Mouse (Mus musculus): ENCODE measurements around the gene Rph3al. TPM values are rescaled to one million over a fixed set of nuclear protein-coding genes. Genes with fewer than 3 reads are reported as not detected.

Rph3al gene
- polyA plus RNA-seq, 1 experiment, result 5.7 TPM

DNA sequence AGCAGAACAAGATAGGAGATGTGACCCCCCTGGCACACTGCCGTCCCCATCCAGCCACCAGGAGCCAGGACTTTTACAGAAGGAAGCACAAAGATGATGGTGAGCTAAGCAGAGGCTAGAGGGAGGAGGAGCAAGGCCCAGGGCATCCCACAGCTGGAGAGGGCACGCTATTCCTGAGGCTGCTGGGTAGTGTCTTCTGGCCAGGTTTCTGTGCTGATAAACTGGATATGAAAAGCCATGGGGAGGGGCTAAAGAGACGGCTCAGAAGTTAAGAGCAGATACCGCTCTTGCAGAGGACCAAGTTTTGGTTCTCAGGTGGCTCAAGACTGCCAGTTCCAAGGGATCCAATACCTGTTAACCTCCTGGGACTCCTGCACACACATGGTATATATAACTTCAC lies 76.6 kb downstream of the Rph3al start:
- DNase-seq (ENCODE audit: low read depth), result no peak

DNA sequence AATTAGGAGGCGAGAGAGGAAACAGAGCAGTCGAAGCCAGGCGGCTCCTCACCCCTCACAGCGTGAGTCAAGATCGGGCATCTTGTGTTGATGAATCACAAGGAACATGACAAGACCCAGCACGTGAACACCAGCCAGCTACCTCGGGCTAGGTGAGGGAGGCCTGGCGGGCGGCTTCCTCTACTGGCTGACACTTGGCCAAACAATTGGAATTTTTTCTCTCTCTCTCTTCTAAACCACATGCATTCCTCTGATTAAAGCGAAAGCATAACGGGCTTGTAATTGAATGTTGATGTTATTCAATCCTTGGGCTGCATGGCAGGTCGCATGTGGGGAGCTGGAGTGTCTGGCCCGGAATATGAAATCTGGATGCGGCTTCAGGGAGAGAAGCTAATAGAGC lies 77.0 kb downstream of the Rph3al start:
- no peak for DNase-seq (ENCODE audit: low read depth)

DNA sequence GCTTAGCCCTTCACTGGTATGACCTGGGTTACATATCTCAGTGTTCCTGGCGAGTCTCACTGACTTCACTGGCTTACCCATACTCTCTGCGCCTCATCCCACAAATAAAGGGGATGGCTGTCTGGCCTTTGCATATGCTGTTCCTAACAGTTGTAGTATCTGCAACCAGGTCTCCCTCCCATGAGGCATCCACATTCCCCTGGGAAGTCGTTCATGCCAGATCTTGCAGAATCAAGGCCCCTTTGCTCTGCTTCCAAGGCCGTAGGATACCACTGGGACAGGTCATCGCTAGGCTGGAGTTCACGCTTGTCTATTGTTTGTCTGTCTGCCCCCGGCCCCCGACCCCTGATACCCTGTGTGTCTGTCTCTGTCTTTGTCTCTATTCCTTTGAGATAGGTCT lies 78.8 kb downstream of the Rph3al start:
- no peak for DNase-seq (ENCODE audit: low read depth)

DNA sequence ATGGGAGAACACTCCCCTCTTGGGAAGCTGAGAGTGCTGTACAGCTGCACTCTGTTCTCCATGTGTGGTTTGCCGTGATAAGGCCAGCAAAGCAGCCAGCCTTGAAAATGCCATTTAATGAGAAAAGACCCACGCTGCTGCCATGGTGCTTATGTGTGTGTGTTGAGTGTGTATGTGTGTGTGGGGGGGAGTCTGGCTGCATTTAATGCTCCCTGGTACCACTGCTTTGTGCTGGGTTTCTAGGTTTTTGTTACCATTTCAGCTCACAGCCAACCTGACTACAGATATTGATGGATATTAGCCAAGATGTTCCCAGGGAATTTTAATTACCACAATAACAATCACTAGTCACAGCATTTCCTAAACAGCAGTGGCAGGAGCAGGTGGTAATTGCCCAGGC lies 79.3 kb downstream of the Rph3al start:
- DNase-seq (ENCODE audit: low read depth), result no peak

DNA sequence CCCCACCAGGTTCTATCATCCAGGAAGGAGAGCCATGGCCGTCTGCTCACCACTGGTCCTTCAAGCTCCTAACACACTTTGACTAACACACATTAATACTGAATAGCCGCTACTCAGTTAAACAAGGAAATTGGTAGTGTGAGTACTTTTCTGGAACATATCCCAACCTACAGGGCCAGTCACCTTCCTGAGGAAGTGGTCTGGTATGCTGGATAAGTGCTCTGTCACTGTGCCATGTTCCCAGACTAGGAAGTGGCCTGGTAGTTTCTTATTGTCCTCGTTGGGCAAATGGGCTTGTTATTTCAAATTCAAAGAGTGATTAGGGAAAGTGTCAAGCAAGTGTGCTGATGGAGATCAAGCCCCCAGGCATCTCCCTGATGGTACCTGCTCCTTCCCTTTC lies 80.4 kb downstream of the Rph3al start:
- no peak for DNase-seq (ENCODE audit: low read depth)

DNA sequence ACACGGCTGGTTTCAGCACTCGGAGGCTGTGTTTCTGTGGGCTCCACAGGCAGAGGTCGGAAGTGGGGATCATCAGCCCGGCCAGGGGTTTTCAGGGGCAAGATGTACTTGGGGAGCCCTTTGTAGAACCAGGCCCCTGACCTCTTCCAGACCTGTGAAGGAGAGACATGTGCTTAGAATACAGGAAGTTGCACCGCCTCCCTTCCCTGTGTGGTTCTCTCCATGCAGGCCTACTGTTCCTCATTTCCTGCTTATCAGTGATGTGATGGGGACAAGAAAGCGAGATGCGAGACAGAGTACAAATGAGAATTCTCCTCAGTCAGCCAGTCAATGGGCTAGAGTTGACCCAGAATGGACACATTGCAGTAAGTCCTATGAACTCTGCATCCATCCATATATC lies 83.9 kb downstream of the Rph3al start:
- no peak for DNase-seq (ENCODE audit: low read depth)

DNA sequence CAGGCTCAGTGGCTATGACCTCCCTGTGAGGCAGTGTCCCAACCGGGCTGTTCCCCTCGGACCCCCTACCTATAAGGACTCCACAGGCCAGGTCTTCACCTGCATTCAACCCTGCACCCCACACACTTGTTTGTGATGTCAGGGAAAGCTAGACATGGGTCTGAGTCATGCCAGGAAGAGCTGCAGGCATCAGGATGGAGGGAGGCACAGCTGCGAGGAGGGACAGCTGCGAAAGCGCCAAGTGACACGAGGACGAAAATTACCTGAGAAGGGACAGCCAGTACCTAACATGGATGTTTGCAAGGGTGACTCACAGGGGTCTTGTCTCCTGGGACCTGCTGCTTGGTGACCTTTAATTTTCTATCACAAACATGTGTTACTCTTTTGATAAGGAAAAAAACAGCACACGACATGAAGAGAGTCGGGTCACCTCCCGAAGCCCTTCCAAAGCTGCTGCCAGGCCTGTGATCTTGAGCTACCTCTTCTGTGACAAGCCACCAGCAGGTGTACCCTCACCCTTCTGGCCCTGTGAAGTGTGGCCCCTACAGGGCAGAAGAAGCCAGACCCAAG lies 85.1 kb downstream of the Rph3al start:
- no peak for DNase-seq (ENCODE audit: low read depth)

DNA sequence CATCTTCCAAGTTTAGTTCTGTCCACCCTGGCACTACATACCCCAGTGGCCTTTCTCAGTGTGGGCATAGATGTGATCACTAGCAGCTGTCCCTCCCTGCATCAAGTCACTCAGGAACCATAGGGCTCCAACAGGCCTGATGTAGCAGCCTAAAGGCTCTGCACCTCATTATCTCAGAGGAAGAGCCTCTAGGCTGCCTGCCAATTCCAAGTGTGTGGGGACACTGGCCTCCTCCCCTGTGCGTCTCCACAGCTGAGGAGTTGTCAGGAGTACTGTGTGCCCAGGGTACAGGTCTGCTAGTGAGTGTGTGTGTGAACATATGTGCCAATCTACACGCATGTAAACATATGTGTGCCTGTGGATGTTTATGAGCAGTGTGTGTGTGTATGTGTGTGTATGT lies 85.7 kb downstream of the Rph3al start:
- no peak for DNase-seq (ENCODE audit: low read depth)

DNA sequence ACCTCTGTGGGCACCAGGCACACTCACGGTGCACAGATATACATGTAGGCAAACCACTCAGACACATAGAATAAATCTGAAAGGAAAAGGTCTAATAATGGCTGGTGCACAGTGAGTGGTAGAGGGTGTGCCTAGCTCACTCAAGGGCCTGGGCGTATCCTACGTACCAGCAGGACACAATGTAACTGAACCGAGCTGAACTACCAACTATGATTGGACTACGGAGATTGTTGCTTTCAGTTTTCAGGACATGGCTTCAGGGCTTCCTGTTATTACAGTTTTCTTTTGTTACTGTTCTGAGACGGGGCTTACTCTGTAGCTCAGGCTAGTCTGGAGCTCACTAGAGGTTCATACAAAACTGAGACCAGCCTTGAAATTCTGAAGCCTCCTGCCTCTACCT lies 88.7 kb downstream of the Rph3al start:
- DNase-seq (ENCODE audit: low read depth), result no peak

DNA sequence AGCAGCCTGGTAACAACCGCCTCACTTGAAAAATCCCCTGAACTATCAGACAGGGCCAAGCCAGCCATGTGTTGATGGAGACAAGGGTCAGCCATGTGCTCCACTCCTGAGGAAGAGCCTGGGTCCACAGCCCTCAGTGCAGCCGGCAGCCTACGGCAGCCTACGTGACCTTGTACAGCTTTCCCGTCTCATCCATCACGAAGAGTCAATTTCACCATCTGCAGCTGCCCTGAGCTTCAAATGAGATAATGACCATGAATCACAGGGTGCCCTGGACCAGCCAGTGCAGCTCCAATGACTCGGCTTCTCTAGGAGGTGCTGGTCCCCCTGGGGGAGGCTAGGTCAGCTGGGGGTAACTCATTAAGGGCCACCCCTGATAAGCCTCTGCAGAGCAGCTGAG lies 91.6 kb downstream of the Rph3al start:
- no peak for DNase-seq (ENCODE audit: low read depth)

DNA sequence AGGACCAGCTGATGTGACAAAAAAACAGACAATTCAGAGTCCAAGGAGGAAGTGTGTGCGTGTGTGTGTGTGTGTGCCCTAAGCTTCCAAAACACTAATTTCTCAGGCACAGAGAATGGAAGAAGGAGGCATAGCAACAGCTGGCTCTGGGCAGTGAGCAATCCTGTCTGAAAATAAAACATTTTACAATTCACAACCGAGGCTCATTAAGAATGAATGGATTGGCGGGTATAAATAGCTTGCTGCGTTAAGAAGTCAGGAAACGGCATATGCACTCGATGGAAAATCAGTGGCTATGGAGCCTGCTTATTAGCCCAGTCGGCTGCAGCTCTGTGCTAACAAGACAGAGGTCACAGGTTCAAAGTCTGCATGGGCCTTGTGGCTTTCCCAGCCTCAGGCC lies 92.6 kb downstream of the Rph3al start:
- no peak for DNase-seq (ENCODE audit: low read depth)

DNA sequence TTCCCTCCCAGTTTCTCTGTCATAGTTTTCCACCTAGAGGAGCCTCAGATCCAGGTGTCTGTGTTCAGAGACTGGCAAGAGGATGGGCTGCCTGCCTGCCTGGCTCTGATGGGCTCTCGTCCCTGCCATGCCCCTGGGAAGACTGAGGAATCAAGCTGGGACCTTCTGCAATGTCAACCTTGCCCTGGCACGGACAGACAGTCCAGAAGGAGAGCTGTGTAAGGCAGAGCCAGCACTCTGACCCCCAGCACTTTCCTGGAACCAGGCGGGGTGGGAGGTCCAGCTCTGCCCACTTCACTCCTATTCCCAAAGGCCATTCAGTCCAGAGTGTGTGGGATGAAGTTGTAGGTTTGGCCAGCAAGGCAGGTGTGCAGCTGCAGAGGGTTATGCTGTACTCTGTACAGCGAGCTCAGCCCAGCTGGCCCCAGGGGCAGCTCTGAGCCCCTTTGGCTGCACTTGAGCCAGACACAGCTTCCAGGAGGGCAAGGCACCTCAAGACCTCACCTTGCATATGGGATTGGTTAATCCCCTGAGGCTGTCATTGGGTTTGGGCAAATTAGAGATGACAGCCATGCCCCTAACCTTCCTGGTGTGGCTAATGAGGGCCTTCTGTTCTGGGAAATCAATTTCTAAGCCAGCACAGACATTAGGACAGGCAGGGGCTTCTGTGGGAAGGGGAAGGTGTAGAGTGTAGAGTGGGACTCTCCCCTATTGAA lies 95.2 kb downstream of the Rph3al start:
- no peak for DNase-seq (ENCODE audit: low read depth)

DNA sequence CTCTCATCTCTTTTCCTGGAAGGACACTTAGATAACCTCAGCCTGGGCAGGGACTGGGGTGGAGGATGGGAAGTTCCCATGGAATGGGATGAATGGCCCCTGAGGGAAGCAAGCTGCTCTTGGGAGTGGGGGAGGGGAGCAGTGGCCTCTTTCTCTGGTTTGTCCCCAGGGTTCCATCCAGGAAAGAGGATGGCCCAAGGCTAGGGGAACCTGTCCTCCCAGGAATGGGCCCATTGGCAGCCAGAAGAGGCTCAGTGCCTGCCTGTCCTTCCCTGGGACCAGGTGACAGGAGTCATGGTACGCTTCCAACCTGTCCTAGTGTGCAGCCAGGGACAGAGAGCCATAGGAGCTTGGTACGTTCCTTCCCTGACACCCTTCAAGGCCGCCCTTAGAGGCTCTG lies 96.7 kb downstream of the Rph3al start:
- no peak for DNase-seq (ENCODE audit: low read depth)

DNA sequence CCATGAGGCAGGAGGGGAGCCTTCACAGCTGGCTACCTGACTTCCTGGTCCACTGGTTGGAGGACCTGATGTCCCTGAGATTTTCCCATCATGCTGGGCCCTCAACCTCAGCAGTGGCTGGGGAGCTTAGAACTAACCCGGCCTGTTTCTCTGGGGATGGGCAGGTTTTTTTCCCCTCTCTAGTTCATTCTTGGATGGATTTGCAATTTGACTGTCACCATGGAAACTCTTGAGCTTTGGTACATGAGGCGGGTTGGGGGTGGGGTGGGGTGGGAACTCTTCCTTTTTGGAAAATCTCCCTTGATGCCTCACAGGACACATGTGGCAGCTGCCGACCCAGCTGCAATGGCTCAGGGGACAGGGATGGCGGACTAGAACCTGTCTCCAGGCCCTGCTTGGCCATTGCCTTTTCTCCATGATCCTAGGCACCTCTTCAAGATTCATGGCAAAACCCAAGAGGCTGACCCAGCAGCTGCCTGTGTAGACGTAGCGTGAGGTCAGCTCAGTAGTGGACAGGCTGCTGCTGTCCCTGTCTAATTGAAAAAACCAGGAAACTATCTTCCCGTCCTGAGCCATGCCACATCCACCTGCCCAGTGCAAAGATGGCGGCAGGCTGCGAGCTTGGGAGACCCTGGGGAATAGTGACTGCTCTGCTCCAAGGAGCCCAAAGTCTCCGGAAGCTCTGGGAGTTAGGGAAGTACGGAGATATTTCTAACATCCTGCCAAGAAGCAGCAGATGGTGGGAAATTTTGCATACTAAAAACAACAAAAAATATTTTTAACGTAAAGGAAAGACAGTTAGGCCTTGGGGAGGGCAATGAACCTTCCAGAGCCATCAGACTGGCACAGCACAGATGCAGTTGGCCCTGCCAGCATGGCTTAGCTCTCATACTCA lies 98.4 kb downstream of the Rph3al start:
- no peak for DNase-seq (ENCODE audit: low read depth)

DNA sequence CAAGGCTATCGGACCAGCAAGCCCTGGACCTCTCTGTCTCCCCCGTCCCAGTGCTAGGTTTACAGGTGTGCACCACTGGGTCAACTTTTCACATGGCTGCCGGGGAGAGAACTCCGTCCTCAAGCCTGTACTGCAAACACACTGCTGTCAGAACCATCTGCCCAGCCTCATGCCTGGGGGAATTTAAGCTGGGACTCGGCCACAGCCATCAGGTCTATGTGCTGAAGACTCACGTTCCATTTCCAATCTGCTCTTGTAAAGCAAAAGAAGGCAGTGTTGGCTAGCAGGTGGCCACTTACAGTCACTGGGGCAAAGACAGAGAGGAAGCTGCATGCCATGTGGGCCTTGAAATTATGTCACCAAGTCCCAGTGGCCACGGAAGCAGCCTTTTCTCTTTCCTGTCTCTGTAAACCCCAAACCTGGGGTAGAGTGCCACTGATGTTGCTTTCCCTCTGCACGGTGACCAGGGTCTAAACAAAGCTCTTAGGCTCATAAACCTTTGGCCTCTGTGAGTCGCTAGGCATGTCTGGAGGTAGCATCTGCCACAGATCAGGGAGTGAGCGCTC lies 99.3 kb downstream of the Rph3al start:
- no peak for DNase-seq (ENCODE audit: low read depth)

DNA sequence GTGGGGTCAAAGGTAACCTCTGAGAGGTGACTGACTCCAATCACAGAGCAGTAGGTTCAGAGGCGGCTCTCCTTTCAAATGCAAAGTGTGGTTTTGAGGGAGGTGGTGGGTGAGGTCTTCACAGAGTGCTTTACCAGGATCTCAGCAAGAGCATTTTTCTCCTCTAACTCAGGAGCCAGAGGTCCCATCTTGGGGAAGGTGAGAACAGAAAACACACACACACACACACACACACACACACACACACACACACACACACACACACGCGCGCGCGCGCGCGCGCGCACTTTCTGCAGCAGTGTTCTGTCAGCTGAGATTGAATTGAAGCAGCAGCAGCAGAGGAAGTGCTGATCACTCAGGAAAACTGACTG lies 102.0 kb downstream of the Rph3al start:
- DNase-seq (ENCODE audit: low read depth), result no peak

DNA sequence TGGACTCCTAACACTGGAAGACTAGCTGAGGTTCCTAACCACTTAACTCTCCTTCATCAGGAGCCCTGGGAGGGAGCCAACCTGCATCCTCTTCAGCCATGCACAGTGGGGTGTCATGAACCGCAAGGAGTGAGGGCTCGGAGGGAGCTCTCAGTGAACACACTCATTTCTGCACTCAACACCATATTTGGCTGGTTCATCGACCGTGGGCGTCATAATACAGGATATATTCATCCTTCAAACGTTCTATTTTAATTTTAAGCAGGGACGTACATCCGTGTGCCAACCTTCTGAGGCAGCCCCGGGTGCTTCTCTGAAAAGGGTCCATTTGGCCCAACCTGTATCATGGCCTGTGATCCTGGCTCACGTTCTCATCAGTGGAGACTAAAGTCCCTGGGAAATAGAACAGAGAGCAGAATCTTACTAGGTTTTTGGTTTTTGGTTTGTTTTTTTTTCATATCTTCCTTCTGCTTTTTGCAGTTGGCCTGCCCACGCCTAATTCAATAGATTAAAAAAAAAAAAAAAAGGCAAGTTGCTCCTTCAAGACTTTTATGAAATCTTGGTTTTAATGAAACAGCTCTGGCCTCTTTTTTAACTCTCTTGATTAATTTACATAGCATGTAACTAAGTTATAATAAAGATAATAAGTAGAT lies 102.5 kb downstream of the Rph3al start:
- DNase-seq (ENCODE audit: low read depth), result no peak

DNA sequence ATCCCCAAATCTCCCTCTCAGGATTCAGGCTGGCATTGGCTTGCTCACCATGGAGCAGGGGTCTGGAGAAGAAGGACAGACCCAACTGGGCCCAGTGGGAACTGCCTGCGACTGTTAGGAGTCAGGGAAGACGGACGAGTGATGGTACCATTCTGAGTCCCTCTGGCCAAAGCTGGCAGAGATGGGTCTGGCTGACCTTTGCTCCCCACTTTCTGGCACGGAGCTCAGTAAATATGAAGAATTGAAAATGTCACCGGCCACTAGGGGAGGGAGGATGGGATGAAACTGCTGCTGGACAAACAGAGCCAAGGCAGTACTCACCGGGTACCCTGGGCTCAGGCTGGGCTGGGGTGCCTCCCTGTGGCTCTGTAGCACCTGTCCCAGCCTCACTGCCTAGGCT lies 105.1 kb downstream of the Rph3al start:
- no peak for DNase-seq (ENCODE audit: low read depth)

DNA sequence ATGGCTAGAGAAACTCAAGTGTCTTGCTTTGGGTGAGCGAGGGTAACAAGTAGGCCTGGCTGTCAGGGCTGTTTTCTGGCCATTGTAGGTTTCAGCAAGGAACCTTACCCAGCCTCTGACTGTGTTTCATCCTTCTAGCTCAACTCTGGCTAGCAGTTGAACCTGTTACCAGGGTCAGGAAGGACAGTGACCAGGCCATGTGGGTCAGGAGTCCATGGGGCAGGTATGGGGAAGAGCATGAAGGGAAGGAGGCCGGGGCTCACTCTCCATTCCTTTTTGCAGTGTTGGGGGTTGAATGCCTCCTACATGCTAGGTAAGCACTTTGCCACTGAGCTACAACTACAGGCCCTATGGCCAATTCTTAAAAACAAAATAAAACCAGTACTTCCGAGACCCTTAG lies 107.8 kb downstream of the Rph3al start:
- DNase-seq (ENCODE audit: low read depth), result no peak

DNA sequence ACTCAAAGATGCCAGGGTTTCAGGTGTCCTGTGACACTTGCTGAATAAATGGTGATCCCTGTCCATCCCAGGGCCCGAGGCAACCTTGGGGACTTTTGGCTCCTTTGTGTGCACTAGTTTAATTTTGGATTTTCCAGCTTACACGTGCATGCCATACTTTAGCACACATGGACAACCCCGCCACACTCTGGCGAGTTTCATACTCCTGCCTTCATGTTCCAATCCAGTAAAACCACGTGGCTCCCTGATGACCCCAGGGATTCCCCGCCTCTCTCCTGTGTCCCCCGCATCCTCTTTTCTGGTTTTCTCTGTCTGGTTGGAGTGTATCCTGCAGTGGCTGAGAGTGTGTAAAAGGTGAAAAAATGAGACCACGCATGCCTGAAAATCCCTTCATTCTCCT lies 110.8 kb downstream of the Rph3al start:
- no peak for DNase-seq (ENCODE audit: low read depth)

DNA sequence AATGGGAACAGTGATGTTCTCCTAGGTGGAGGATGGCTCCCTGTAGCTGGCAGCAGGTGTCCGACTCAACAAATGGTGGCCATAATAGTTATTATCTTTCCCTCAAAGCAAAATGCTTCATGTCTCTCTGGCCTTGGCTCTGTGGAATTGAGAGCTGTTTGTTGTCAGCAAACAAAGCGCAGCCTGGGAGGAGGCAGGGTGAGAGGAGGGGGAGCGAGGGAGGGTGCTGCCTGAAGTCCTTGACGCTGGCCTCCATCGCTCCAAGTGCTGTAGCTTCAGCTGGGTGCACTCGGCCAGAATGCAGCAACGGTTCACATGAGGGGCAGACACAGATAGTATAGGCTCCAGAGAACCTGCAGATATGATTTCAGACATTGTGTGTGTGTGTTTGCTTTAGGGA lies 114.7 kb downstream of the Rph3al start:
- no peak for DNase-seq (ENCODE audit: low read depth)

DNA sequence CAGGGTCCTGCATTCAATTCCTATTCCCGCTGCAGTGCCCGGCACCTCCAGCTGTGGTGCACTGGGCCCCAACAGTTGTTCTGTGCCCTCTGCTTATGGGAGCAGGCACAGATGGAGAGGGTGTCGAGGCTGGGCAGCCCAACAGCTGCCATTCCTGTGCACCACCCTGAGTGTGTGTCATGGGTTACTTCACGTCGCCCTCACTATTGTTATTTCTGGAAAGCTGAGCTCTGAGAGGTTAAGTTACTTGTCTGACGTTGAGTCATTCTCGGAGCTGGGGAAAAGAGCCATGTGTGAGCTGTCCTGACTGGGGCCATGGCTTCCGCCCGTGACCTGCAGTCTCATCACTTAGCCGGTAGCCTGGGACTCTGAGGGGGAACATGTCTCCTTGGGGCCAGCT lies 125.1 kb downstream of the Rph3al start:
- DNase-seq (ENCODE audit: low read depth), result no peak

All from gonadal fat pad, adult 2 months (tissue).